Mouse (Mus musculus): ENCODE measurements around the gene Atp6v1c2. TPM values are rescaled to one million over a fixed set of nuclear protein-coding genes. Genes with fewer than 3 reads are reported as not detected.

The Atp6v1c2 gene
- total RNA-seq (2023) = not detected

DNA sequence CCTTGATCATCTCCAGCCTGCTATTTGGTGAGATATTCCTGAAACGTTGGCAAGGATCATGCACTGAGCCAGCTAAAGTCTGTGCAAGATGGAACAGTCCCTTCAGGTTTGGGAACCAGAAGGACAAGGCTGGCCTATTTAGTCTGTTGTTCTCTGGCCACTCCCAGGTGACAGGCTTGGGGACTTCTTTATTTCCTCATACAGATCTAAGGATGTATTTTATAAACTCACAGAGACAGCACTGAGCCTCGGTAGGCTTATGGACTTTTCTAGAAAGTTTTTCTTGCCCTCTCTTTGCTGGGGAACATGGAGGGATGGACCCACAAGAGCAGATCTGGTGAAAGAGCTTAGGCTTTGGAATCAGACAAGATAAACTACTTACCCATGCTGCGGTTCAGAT, at the start of gene Atp6v1c2:
Gene Atp6v1c2 (minus strand): TSS at position 101 of the 400 bp plus-strand sequence.

DNA sequence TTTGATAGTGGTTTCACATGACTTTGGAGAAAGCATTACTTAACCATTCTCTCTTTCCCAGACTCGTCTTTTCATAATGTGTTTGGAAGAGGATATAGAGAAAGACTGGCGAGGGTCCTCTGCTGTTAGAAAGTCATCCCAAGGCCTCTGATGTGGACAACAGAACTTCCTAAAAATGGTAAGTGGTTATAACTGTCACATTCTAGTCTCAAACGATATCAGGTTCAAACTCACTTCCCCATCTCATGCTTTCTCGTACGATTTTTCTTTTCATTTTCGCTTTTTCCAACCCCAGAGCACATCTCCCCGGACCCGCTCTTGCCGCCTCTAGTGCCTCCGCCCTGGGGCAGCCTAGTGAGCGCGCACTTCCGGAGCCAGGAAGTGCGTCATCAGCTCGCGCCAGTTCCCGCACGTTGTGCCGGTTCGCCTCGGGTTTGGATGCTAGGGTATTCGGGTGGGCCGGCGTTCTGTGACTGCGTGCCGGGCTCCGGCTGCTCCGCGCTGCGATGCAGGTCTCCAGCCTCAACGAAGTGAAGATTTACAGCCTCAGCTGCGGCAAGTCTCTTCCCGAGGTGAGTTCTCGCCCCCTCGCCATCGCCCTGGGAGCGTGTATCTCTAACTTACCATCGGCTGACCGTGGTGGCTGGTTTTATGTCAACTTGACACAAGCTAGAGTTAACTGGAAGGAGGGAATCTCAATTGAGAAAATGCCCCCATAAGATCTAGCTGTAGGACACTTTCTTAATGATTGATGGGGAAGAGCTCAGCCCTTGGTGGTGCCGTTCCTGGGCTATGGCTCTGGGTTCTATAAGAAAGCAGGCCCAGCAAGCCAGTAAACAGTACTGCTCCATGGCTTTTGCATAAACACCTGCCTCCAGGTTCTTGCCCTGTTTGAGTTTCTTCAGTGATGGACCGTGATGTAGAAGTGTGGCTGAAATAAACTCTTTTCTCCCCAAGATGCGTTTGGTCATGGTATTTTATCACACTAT, 19.2 kb upstream of the Atp6v1c2 start, which contains the start of gene Nol10:
Gene Nol10 (plus strand): TSS at position 411 of the 989 bp plus-strand sequence.

DNA sequence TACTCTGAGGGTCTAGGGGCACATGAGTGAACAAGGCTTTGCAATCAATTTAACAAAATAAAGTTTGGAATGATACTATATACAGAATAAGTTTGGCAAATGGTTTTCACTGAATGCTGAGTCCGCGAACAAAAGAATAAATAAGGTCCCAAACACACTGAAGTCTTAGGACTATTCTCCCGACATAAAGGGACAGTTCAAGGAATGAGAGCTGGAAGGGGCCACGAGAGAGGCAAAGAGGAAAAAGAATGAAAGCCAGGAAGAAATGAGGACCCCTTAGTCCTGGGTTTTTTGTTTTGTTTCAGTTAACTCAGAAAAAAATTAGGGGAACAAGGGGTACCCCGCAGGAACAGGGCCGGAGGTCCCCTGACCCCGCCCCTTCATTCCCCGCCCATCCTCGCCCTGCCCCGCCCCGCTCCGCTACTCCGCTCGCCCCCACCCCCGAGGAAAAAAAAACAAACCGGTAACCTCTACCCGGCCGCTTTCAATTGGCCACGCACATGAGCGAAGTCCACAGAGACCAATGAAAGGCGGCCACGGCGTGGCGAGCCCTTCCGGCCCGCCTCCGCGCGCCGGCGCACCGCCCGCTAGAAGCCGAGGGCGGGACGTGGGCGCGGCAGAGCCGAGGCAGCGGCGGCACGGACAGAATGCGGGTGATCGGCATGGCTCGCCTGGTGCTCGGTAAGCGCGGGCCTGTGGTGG, 63.0 kb downstream of the Atp6v1c2 start, which contains the start of gene Pdia6:
Gene Pdia6 (plus strand): TSS at position 575 of the 702 bp plus-strand sequence.

Other genes starting within 250 kb of the Atp6v1c2 start
- gene Kcnf1, start 152.5 kb downstream of the Atp6v1c2 start, total RNA-seq (2023) = not detected
- gene Pdia6, start 62.8 kb downstream of the Atp6v1c2 start, total RNA-seq (2023) = 100 to 1,000 TPM; 185 to 189 TPM
- 10 to 100 TPM; 10.4 to 11.2 TPM for gene Nol10, start 19.1 kb upstream of the Atp6v1c2 start, total RNA-seq (2023)
- 100 to 1,000 TPM; 211 to 226 TPM for gene Odc1, start 215.4 kb upstream of the Atp6v1c2 start, total RNA-seq (2023)